ENCODE assay signal across 26 mouse cellular contexts in genomic region chr2:42661054-42661453, GRCm38 (mm10). TPM values are rescaled to one million over a fixed set of nuclear protein-coding genes. Genes with fewer than 3 reads are reported as not detected.
DNase-seq lines count a peak whose midpoint lies in the region; ATAC-seq lines count a peak whose summit lies in the region.
"Had no signal": no experiment of that assay in that cellular context is flagged by ENCODE, and none has a peak within 500 bp of the region (broad histone marks: within the 10 kb centered on the region; RNA-seq: fewer than 3 reads in every experiment).

No protein-coding gene starts in this region.

- peaks cover 10% of the 10 kb centered on the region; the same call in 1 of the 2 replicates for H3K4me1 ChIP-seq in midbrain, embryonic 13.5 days (replicated peaks)
- H3K4me1 ChIP-seq in midbrain, embryonic 15.5 days: peaks cover 9% of the 10 kb centered on the region
- H3K4me1 ChIP-seq: forebrain, embryonic 10.5 days; heart, embryonic 10.5 days; heart, embryonic 13.5 days had no signal

- no peaks in the 10 kb centered on the region for H3K27me3 ChIP-seq in midbrain, embryonic 13.5 days
- no peaks in the 10 kb centered on the region for H3K27me3 ChIP-seq in midbrain, embryonic 15.5 days (replicated peaks)
- H3K27me3 ChIP-seq: CH12.LX; forebrain, embryonic 13.5 days; heart, embryonic 13.5 days; hindbrain, embryonic 13.5 days had no signal

- H3K36me3 ChIP-seq in midbrain, embryonic 13.5 days: no peaks in the 10 kb centered on the region
- no peaks in the 10 kb centered on the region for H3K36me3 ChIP-seq in midbrain, embryonic 15.5 days (replicated peaks)
- H3K36me3 ChIP-seq: forebrain, embryonic 10.5 days; G1E; heart, embryonic 10.5 days; heart, embryonic 13.5 days; hindbrain, embryonic 13.5 days had no signal

- no peak overlapping the region for H3K27ac ChIP-seq in midbrain, embryonic 13.5 days
- no peak overlapping the region for H3K27ac ChIP-seq in midbrain, embryonic 15.5 days
- H3K27ac ChIP-seq: forebrain, embryonic 10.5 days; forebrain, embryonic 13.5 days; heart, adult 2 months; heart, embryonic 10.5 days; heart, embryonic 13.5 days; hindbrain, embryonic 13.5 days had no signal

- H3K4me3 ChIP-seq in midbrain, embryonic 13.5 days (replicated peaks): no peak overlapping the region
- no peak overlapping the region for H3K4me3 ChIP-seq in midbrain, embryonic 15.5 days
- H3K4me3 ChIP-seq: forebrain, embryonic 10.5 days; forebrain, embryonic 13.5 days; heart, adult 2 months; heart, embryonic 10.5 days; heart, embryonic 13.5 days; hindbrain, embryonic 13.5 days had no signal

- WGBS in midbrain, embryonic 13.5 days: 34% methylated on average over 7 of the region's 7 CpGs
- 30% methylated on average over 7 of the region's 7 CpGs for WGBS in midbrain, embryonic 15.5 days

- ATAC-seq in frontal cortex, adult (ENCODE audit: low TSS enrichment): 0 out of 2 replicates have a peak, but pooled peaks have one; percentile 38
- peak; percentile 53; the same call in 1 of the 2 replicates for ATAC-seq in midbrain, embryonic 13.5 days
- ATAC-seq in midbrain, embryonic 15.5 days (replicated peaks): no peak; the same call in 1 of the 2 replicates
- ATAC-seq: forebrain, embryonic 16.5 days; hindbrain, embryonic 16.5 days; inflammation-experienced regulatory T-cells, adult 6 months; Patski had no signal

- H3K4me2 ChIP-seq in midbrain, embryonic 13.5 days (replicated peaks): no peak overlapping the region
- no peak overlapping the region for H3K4me2 ChIP-seq in midbrain, embryonic 15.5 days
- H3K4me2 ChIP-seq: forebrain, embryonic 13.5 days; heart, embryonic 13.5 days; hindbrain, embryonic 13.5 days had no signal

- no peak overlapping the region for H3K9ac ChIP-seq in midbrain, embryonic 13.5 days (replicated peaks)
- no peak overlapping the region for H3K9ac ChIP-seq in midbrain, embryonic 15.5 days
- H3K9ac ChIP-seq: forebrain, embryonic 13.5 days; heart, embryonic 13.5 days; hindbrain, embryonic 13.5 days had no signal

- H3K9me3 ChIP-seq in midbrain, embryonic 13.5 days: no peaks in the 10 kb centered on the region
- no peaks in the 10 kb centered on the region for H3K9me3 ChIP-seq in midbrain, embryonic 15.5 days
- H3K9me3 ChIP-seq: forebrain, embryonic 10.5 days; forebrain, embryonic 13.5 days; G1E; heart, embryonic 10.5 days; heart, embryonic 13.5 days; hindbrain, embryonic 13.5 days had no signal

- DNase-seq in frontal cortex, postnatal 10 days (ENCODE audit: low spot score in 2 of 2): no peak
- peak; percentile 11 for DNase-seq in retina, postnatal 1 day
- no peak for DNase-seq in retina, embryonic 14.5 days (ENCODE audit: low spot score)
- no peak for DNase-seq in kidney, postnatal 4 days
- DNase-seq: adrenal gland, postnatal 10 days; adrenal gland, postnatal 36 days; B cell, adult 2 months; cerebellum, adult 11-12 months; cerebellum, adult 9-10 months; gastrocnemius, postnatal 25 days; heart, adult 2 months had no signal

RNA-seq across cellular contexts. Expression of gene Lrp1b, which starts 7.6 kb away (rescaled TPM):
- 13.6 and 13.7 TPM in 2 replicates for polyA plus RNA-seq in midbrain, embryonic 13.5 days (2015; fragmentation: Nextera tagmentation; extraction: Ambion mirVana)
- 18.5 and 22.6 TPM in 2 replicates for polyA plus RNA-seq in midbrain, embryonic 15.5 days (2015; fragmentation: Nextera tagmentation; extraction: Ambion mirVana)
- polyA plus RNA-seq: G1E; gonadal fat pad, adult 2 months; inflammation-experienced regulatory T-cells, adult 6 months; Patski had no signal
